ENCODE assay signal across 11 mouse cellular contexts in the genomic region with DNA sequence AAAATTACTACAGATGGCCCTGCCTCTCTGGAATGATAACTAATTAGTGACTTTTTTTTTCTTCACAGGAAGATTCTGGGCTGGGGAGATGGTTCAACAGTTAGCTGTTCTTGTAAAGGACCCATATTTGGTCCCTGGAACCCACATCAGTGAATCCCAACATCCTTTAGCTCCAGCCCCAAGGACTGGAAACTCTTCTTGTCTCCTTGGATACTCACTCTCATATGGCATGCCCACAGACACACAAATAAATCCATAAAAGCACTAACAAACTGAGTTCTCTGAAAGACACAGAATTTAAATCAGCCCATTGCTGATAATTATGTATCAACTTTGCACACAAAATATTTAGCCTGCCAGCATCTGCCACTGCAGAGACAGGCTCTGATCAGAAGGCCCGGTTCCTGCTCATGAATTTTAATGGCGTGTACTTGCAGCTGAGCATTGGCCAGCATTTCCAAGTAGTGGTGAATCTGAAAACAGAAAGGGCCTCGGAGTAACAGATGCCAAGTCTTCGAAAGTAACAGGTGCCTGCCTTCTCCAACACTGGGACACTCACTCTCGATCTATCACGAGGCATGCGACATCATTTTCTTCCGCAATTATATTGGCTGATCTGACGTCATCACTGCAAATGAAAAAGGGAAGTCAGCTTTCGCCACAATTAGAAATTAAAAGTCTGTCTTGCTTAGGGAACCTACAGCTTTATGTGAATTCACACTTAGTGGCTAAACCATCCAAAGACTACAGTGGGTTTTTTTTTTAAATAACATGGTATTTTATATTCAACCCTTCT.
DNase-seq lines count a peak whose midpoint lies in the region; ATAC-seq lines count a peak whose summit lies in the region.
"Had no signal": no experiment of that assay in that cellular context is flagged by ENCODE, and none has a peak within 500 bp of the region (broad histone marks: within the 10 kb centered on the region; RNA-seq: fewer than 3 reads in every experiment).

No protein-coding gene starts in this region.

- peak; percentile 76 for DNase-seq in brain, adult 2 months (ENCODE audit: low read depth, low spot score)
- DNase-seq in layer of hippocampus, adult 11-12 months (ENCODE audit: low spot score) = peak; percentile 42
- peak; percentile 12 for DNase-seq in left cerebral cortex, postnatal 4 days
- DNase-seq in natural killer cell, adult 2 months (ENCODE audit: low spot score in 2 of 2) = no peak
- no peak for DNase-seq in kidney, adult 18-20 months
- DNase-seq: heart, adult 18-20 months; kidney, adult 11 months had no signal

- H3K9me3 ChIP-seq in forebrain, embryonic 15.5 days = no peaks in the 10 kb centered on the region
- no peaks in the 10 kb centered on the region for H3K9me3 ChIP-seq in liver, embryonic 12.5 days (replicated peaks)
- H3K9me3 ChIP-seq in heart, embryonic 11.5 days (replicated peaks; ENCODE audit: control insufficient read depth, low read length) = no peaks in the 10 kb centered on the region
- H3K9me3 ChIP-seq: embryonic facial prominence, embryonic 15.5 days had no signal

- peak overlapping the region; percentile 24 for H3K4me2 ChIP-seq in forebrain, embryonic 15.5 days (replicated peaks)
- no peak overlapping the region for H3K4me2 ChIP-seq in liver, embryonic 12.5 days
- no peak overlapping the region for H3K4me2 ChIP-seq in heart, embryonic 11.5 days
- H3K4me2 ChIP-seq: embryonic facial prominence, embryonic 15.5 days had no signal

- peak overlapping the region; percentile 28; the same call in 1 of the 2 replicates for H3K27ac ChIP-seq in forebrain, embryonic 15.5 days (replicated peaks)
- H3K27ac ChIP-seq in liver, embryonic 12.5 days = no peak overlapping the region
- H3K27ac ChIP-seq in heart, embryonic 11.5 days (ENCODE audit: low read depth, low read length) = no peak overlapping the region
- H3K27ac ChIP-seq: embryonic facial prominence, embryonic 15.5 days had no signal

- no peaks in the 10 kb centered on the region for H3K36me3 ChIP-seq in forebrain, embryonic 15.5 days
- H3K36me3 ChIP-seq in liver, embryonic 12.5 days = no peaks in the 10 kb centered on the region
- H3K36me3 ChIP-seq in heart, embryonic 11.5 days (ENCODE audit: control insufficient read depth, insufficient read depth, low read length) = no peaks in the 10 kb centered on the region
- H3K36me3 ChIP-seq: embryonic facial prominence, embryonic 15.5 days had no signal

- WGBS in forebrain, embryonic 15.5 days = 15% methylated on average over 10 of the region's 10 CpGs
- WGBS in liver, embryonic 12.5 days (ENCODE audit: insufficient replicate concordance) = 65% methylated on average over 10 of the region's 10 CpGs
- 84% methylated on average over 10 of the region's 10 CpGs for WGBS in heart, embryonic 11.5 days (ENCODE audit: insufficient replicate concordance)

- H3K9ac ChIP-seq in forebrain, embryonic 15.5 days (replicated peaks) = no peak overlapping the region
- H3K9ac ChIP-seq in liver, embryonic 12.5 days = no peak overlapping the region
- H3K9ac ChIP-seq in heart, embryonic 11.5 days (ENCODE audit: low read depth, low read length) = no peak overlapping the region
- H3K9ac ChIP-seq: embryonic facial prominence, embryonic 15.5 days had no signal

- H3K4me3 ChIP-seq in forebrain, embryonic 15.5 days = no peak overlapping the region
- no peak overlapping the region for H3K4me3 ChIP-seq in liver, embryonic 12.5 days
- H3K4me3 ChIP-seq in heart, embryonic 11.5 days (ENCODE audit: low read depth, low read length) = no peak overlapping the region
- H3K4me3 ChIP-seq: embryonic facial prominence, embryonic 15.5 days had no signal

- no peaks in the 10 kb centered on the region for H3K27me3 ChIP-seq in forebrain, embryonic 15.5 days
- H3K27me3 ChIP-seq in liver, embryonic 12.5 days (replicated peaks) = no peaks in the 10 kb centered on the region
- no peaks in the 10 kb centered on the region for H3K27me3 ChIP-seq in heart, embryonic 11.5 days (ENCODE audit: control insufficient read depth, insufficient read depth, low read length)
- H3K27me3 ChIP-seq: embryonic facial prominence, embryonic 15.5 days had no signal

- intact Hi-C loops in left cerebral cortex, postnatal 4 days (cut with DNase I) = no loop called here

- peaks cover 20% of the 10 kb centered on the region for H3K4me1 ChIP-seq in forebrain, embryonic 15.5 days
- no peaks in the 10 kb centered on the region for H3K4me1 ChIP-seq in liver, embryonic 12.5 days
- H3K4me1 ChIP-seq in heart, embryonic 11.5 days (ENCODE audit: control insufficient read depth, insufficient read depth, low read length) = no peaks in the 10 kb centered on the region
- H3K4me1 ChIP-seq: embryonic facial prominence, embryonic 15.5 days had no signal

- ATAC-seq in forebrain, embryonic 15.5 days (replicated peaks) = peak; percentile 91
- no peak for ATAC-seq in liver, embryonic 12.5 days
- ATAC-seq in heart, embryonic 11.5 days (replicated peaks; ENCODE audit: insufficient number of reproducible peaks, low FRiP score, low TSS enrichment) = no peak

Comparison
In these comparisons a context has a peak if more than half of its experiments do, and no peak if none do; other contexts are left out.
1. DNase-seq: peak in brain, adult 2 months (single experiment), layer of hippocampus, adult 11-12 months (single experiment) and left cerebral cortex, postnatal 4 days (single experiment); none in natural killer cell, adult 2 months (0 of 2) and kidney, adult 18-20 months (single experiment).